Mouse (Mus musculus): ENCODE data around the gene Ninj2.

Ninj2 gene

DNA sequence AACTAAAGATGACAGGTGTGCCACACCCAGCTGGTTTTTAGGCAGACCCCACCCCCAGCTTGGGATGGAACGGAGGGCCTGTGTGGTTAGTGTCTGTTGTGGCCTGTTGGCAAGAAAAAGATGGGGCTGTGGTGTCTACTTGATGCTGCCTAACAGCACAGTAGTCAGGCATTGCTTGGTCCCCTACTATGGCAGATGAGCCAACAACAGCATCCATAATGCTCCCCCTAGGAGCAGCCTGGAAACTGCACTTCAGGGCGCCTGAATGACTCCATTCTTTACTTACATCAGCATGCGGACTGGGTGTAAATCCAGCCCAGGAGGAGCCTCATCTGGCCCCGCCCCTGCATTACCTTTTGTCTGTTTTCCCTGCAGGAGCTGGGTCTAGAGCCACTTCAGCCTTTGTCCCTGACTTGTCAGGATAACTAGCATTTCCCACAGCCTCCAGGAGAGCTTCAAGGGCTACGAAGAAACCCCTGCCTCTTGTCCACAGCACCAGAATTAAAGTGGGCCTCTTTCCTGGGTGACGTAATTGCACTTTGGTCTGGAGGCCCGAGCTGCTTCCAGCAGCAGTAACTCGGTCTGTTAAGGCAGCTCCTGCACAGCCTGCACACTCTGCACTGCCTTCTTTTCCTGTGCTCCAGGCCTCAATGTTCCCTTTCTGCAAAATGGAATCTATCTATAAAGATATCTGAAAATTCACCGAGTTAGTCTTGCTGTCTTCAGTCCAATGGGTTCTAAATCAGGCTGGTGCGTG, 106.7 kb downstream of the Ninj2 start:
- DNase-seq (ENCODE audit: low spot score), result no peak

DNA sequence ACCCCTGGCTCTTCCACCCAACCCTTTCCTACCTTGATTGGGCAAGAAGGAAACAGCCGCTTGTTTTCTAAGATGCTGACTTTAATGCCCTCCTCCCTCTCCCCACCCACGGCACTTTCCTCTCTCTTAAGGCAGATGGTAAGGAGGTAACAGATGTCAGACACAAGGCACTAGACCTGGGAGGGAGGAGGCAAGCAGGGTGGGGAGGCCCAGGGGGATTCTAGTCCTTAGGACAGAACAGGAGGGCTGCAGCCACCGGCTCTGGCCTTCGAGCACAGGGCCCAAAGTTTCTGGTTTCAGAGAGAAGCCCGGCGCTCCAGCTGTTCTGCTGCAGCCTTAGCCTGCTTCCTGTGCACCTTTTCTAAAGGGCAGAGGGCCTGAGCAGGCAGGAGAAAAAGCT, 108.8 kb downstream of the Ninj2 start:
- no peak for DNase-seq (ENCODE audit: low spot score)

- DNase-seq (ENCODE audit: low spot score), result no peak
Observed at GRCm38 (mm10) chr6:120202406-120202805, 109.3 kb downstream of the Ninj2 start.

DNA sequence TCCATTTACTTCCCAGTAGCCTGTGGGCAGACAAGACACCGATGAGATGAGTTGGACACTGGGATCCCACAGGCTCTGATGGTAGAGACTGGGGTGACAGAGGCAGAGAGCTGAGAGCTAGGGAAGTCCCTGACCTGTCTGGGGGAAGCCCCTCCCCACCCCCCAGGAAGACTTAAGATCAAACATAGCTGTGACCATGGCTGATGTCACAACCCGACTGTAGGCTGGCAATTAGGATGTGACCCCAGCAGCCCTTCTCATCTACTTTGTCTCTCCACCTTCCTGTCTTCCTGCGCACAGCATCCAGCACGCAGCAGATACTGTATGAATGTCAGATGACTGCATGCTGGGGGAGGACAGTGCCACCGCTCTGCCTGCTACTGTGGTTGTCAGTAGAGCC, 113.4 kb downstream of the Ninj2 start:
- DNase-seq (ENCODE audit: low spot score), result no peak

GRCm38 (mm10) chr6:120211536-120211935, 118.4 kb downstream of the Ninj2 start:
- DNase-seq (ENCODE audit: low spot score), result no peak

DNA sequence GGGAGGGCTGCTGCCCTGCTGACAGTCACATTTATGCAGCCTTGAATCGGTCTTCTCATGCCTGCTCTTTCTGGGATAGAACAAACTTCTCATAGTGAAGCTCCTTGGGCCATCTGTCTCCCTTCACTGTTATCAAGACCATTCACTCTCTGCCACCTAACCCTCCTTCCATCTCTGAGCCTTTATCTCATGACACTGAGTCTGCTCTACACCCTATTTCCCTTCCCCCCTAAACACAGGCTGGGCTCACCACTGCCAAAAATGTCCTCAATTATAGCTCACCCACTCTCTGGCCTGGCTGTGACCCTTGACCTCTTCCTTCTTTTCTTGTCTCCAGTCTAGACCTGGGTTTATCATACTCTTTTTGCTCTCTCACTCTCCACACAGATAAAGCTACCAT, 123.6 kb downstream of the Ninj2 start:
- DNase-seq (ENCODE audit: low spot score), result no peak

DNA sequence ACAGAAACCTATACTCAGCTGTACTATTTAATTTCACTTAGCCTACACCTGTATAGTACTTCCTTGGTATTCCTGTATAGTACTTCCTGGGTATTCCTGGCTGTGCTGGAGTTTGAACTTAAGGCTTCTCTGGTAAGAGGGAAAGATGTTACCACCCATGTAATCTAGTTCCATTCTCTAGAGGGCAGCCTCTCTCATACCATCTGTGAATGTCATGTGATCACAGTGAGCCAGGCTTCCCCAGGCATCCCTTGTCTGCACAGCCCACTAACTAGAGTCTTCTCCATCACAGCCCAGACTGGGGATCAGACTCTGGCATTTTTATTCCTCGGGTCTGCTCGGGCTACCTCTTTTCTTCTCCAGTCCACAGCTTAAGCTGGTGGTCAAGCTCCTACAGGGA, 126.1 kb downstream of the Ninj2 start:
- no peak for DNase-seq (ENCODE audit: low spot score)

DNA sequence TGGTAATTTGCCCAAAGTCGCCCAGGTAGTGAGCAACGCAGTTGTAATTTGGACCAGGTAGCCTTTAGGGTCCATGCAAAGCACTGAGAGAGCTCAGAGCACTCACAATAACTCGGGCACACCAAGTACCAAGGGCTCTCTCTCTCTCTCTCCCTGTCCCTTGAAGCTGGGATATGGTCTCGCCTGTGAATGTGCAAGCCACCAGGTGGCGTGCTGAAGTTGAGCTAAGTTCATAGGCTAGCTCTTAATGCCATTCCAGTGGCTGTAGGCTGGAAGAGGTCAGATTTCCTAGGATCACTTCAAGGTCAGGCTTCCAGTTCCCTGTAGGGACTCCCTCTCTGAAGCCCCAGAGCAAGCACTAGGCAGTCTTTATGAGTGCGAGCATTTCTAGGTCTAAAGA, 129.5 kb downstream of the Ninj2 start:
- peak; percentile 72 for DNase-seq (ENCODE audit: low spot score)

GRCm38 (mm10) chr6:120225355-120225754, 132.2 kb downstream of the Ninj2 start:
- DNase-seq (ENCODE audit: low spot score), result no peak

DNA sequence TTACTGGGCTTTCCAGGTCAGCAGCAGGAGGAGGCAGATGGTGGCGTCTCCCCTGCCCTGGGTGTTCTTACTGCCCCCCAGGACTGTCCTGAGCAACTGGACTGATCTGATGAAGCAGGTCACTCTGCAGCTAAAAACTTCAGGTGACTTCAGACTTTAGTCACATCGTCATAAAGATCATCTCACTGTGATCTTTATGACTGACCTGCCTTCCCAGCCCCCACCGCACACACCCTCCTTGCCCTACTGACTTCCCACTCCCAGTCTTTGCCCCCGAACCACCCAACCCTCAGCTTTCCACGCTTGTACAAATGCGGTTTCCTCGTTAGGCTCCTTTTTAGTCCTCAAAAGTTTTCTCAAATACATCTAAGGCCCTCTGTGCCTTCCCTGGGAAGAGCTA, 133.9 kb downstream of the Ninj2 start:
- no peak for DNase-seq (ENCODE audit: low spot score)

DNA sequence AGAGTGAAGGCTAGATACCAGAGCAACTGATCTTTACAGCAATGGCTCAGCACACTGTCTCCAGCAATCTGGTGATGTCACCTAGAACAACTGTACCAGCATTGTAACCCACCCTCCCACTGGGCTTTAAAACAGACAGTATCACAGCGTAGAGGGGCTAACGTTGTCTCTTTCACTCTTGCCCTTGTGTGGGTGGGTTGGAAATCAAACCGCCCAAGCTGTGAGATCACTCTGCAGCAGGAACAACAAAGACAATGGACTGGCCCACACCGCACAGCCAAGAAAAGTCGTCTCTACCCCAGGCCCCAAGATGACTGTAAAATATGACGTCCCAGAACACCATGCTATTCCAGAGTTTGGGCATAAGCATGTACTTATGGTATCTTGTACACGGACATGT, 136.7 kb downstream of the Ninj2 start:
- no peak for DNase-seq (ENCODE audit: low spot score)

- no peak for DNase-seq (ENCODE audit: low spot score)
Observed at GRCm38 (mm10) chr6:120230441-120230840, 137.3 kb downstream of the Ninj2 start.

DNA sequence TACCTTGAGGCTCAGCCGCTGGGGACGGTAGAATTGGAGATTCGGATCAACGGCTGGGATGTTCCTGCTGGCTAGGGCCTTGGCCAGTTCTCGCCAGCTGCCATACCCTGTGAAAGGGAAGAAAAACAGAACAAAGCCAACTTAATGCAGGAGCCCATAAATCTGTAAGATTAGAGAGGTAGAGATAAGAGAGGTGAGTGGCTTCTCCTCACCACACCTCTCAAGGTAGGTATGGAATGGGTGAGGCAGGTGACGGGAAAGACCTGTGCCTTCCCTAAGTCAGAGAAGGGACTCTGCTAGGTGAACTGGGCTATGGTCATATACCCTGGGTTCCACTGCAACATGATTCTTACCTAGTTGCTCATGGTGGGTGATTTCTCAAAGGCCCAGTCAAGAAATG, 139.7 kb downstream of the Ninj2 start:
- DNase-seq (ENCODE audit: low spot score), result no peak

GRCm38 (mm10) chr6:120235874-120236273, 142.7 kb downstream of the Ninj2 start:
- no peak for DNase-seq (ENCODE audit: low spot score)

DNA sequence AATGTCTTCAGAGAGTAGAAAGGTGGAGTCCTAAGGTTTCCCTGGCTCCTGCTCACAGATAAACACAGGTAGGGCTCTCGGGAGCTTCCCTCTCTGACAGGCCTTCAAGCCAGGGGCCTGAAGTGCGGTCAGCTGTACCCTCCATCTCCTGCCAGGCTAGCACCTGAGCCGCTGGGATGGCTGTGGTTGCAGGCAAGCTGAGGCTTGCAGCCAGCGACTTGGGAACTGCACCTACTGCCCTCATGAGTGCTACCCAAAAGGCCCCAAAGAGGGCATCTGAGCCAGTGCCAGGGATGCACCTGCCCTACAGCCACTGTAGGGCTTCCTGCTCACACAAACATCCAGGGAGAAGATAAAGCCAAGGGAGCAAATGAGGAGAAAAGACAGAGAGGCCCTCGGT, 147.3 kb downstream of the Ninj2 start:
- DNase-seq (ENCODE audit: low spot score), result peak; percentile 55

GRCm38 (mm10) chr6:120241453-120241852, 148.3 kb downstream of the Ninj2 start:
- DNase-seq (ENCODE audit: low spot score), result no peak

GRCm38 (mm10) chr6:120242530-120242929, 149.4 kb downstream of the Ninj2 start:
- DNase-seq (ENCODE audit: low spot score), result no peak

GRCm38 (mm10) chr6:120243250-120243649, 150.1 kb downstream of the Ninj2 start:
- DNase-seq (ENCODE audit: low spot score), result peak; percentile 36

GRCm38 (mm10) chr6:120246676-120247075, 153.5 kb downstream of the Ninj2 start:
- no peak for DNase-seq (ENCODE audit: low spot score)

GRCm38 (mm10) chr6:120249831-120250230, 156.7 kb downstream of the Ninj2 start:
- DNase-seq (ENCODE audit: low spot score), result no peak

Measured in urinary bladder, postnatal 14 days (tissue).